Mouse (Mus musculus): ENCODE measurements at regions not wholly inside any gene's neighbourhood (a gene's known extent, or its start where the extent isn't known, plus 50 kb on each side); places are given as distances from the start of the nearest gene placed in this dataset.
"Not testable (repeated sequence)": the region's sequence is repeated elsewhere in the genome, so short reads cannot be mapped to it uniquely, and the experiment has no call there.

DNA sequence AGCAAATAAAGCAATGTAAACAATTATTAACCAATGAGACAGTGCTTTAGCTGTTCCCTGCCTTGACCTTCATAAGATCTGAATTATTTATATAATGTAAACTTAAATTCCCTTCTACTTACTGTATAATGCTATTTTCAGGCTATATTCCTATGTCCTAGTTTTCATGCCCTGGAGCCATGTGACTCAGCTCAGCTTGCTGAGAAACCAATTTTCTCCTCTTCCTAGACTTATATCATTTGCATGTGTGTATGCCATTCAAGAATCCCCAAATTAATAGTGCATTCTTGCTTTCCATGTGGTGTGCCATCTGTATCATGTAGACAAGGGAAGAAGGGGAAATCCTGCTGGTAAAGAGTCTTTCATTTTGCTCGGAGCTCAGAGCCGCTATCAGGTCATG, 166.7 kb upstream of the Trim24 start:
- DNase-seq = no peak

DNA sequence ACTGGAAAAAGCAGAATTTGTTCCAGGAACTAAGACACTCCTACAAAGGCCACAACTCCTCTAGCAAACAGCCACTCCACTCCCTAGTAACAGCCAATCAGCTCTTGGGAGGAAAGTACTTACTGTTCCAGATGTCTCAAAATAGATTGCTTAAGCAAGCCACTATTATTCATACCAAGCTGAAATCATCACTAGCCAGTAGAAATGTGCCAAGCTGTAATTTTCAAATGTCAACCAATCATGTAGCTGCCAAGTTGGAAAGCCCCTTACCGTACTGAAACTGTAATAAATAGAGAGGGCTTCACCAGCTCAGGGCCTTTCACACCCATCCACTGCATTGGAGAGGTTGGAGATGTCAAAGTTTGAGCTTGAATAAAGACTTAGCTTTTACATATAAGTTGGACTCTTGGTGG, 164.9 kb upstream of the Trim24 start:
- no peak for DNase-seq

GRCm38 (mm10) chr6:37707671-37708070, 162.9 kb upstream of the Trim24 start:
- not testable (repeated sequence) for DNase-seq

DNA sequence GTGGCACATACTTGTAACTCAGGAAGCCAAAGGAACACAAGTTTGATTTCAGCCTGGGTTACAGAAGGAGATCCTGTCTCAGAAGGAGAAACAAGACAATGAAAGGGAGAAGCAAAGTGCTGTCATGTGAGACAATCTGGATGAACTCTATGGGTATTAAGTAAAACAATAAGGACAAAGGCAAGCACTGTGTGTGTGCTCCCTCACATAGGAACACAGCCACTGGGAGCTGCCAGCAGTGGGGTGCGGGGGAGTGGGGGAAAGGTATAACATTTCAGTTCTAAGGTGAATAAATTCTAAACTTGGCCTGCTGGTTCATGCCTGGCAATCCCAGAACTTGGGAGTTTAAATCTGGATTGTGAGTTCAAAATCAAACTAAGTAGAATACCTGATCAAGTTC, 158.8 kb upstream of the Trim24 start:
- no peak for DNase-seq

DNA sequence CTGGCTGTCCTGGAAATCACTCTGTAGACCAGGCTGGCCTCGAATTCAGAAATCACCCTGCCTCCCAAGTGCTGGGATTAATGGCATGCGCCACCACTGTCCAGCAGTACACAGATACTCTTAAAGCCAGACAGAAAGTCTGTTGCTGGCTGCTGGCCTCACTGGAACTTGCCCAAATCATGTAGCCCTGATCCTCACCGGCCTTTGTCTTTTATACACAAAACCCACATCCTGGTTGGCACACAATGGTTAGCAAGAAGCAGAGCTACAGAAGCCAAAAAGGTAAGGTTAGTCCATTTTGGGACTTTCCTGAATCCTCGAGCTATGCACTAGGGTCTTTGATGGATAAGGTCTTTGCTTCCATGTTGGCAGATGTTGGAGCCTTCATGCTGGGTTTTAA, 157.2 kb upstream of the Trim24 start:
- no peak for DNase-seq

DNA sequence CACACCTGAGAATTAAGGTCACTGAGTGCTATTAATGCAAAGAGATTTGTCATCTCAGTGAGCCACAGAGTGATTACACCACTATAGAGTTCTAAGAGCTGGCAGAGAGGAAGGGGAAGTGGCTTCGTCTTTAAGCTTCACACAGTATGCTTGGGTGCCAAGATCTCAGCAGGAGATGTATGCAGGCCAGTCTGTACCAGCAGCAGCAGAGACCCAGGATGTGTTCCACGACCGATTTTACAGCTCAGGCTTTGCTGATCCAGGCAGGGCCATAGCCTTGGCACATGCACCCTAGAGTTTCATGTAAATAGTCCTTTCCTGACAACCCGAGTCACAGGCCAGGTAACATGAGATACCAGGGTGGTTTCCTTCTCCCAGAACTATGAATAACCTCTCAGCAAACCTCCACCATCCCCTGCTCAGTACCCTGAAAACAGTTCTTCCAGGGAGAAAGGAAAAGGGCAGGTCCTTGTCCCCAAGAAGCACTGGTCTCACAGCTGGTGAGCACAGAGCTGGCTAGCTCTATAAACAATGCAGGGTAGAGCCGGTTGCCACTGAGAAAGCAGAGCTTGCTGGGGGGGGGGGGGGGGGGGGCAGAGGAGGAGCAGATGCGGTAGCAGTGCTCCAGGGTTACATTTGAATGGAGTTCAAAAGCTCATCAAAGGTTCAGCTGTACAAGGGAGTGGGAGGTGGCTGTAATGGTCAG, 156.2 kb upstream of the Trim24 start:
- no peak for DNase-seq

- DNase-seq = peak; percentile 56
Observed at GRCm38 (mm10) chr6:37721736-37722135, 148.9 kb upstream of the Trim24 start.

GRCm38 (mm10) chr6:37723337-37723736, 147.3 kb upstream of the Trim24 start:
- DNase-seq = no peak

DNA sequence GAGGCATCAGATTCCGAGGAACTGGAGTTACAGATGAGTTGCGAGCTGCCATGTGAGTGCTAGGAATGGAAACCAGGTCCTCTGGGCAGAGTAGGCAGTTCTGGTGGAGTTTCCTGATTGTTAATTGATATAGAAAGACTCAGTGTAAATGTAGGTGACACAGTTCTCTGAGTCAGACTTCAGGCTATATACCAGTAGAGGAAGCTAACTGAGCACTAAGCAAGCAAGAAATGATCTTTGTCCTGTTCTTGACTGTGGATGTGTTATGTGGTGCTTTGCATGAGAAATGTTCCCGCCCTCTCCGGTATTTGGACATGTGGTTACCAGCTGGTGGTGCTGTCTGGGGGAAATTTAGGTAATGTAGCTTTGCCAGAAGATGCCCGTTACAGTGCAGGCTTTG, 146.4 kb upstream of the Trim24 start:
- DNase-seq = no peak

GRCm38 (mm10) chr6:37728621-37729020, 142.0 kb upstream of the Trim24 start:
- DNase-seq = no peak

- DNase-seq = no peak
Observed at GRCm38 (mm10) chr6:37729165-37729564, 141.4 kb upstream of the Trim24 start.

GRCm38 (mm10) chr6:37730500-37731239, 139.9 kb upstream of the Trim24 start:
- DNase-seq = no peak

DNA sequence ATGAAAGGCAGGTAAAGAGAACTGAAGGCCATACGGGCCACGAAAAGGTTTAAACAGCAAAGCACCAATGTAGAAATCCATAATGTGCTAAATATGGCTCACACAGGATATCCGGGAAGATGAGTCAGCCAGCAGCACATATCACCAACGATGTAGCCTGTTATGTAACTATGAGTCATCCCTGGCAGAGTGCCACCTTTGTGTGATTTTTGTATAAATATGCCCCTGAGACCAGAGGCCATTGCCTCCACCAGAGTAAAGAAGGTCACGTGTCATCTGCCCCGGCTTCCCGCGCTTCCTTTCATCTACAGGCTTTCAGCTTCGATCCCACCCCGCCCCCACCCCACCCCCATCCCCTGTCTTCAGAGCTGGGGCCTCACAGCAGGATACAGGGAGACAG, 138.2 kb upstream of the Trim24 start:
- peak; percentile 91 for DNase-seq

GRCm38 (mm10) chr6:37735288-37735961, 135.2 kb upstream of the Trim24 start:
- DNase-seq = no peak

DNA sequence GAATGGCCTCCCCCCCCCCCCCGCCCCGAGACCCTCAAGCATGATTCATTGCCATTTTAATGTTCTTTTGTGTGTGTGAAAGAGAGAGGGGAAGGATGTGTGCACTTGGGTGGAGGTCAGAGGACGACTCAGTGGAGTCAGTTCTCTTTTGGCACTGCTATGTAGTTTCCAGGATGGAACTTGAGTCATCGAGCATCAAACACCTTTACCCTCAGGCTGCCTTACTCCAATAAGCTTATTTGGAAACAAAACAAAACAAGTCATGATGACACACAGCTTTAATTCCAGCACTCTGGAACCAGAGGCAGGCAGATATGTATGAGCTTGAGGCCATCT, 134.7 kb upstream of the Trim24 start:
- DNase-seq = no peak

GRCm38 (mm10) chr6:37740982-37741889, 129.4 kb upstream of the Trim24 start:
- no peak for DNase-seq

DNA sequence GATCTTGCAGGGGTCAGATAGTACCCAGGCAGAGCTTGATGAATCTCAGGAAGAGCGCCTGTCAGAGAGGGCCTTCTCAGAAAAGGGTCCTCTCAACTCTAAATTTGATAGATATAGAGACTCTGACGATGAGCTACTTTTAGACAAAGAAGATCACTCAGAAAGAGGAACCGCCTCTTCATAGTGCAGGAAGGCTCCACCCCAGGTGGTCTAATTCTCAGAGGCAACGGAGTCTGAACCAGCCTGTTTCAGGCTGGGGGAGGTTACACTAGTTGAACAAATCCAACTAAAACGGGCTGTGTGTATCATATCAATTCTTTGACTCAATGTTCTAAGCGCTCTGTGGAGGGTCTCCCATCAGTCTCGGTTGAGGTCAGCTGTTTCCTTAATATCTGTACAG, 128.7 kb upstream of the Trim24 start:
- DNase-seq = not testable (repeated sequence)

- no peak for DNase-seq
Observed at GRCm38 (mm10) chr6:37744679-37745078, 125.9 kb upstream of the Trim24 start.

- no peak for DNase-seq
Observed at GRCm38 (mm10) chr6:37745393-37746100, 125.1 kb upstream of the Trim24 start.

DNA sequence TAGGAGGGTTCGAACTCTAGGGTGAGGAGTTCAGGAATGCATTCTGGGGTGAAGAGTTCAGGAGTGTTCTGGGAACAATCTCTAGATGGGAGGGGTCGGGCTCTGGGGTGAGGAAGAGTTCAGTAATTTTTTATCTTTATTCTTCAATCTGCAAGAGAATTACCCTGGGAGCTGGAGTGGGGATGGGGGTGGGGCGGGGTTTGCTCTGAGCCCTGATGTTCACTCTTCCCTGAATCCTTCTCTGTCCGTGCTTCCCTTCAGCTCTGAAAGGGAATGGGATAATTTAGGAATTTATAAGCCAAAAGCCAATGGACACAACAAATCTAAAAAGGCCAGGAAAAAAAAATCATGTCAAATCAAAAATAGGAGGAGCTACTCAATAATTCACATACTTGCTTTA, 122.8 kb upstream of the Trim24 start:
- not testable (repeated sequence) for DNase-seq

DNA sequence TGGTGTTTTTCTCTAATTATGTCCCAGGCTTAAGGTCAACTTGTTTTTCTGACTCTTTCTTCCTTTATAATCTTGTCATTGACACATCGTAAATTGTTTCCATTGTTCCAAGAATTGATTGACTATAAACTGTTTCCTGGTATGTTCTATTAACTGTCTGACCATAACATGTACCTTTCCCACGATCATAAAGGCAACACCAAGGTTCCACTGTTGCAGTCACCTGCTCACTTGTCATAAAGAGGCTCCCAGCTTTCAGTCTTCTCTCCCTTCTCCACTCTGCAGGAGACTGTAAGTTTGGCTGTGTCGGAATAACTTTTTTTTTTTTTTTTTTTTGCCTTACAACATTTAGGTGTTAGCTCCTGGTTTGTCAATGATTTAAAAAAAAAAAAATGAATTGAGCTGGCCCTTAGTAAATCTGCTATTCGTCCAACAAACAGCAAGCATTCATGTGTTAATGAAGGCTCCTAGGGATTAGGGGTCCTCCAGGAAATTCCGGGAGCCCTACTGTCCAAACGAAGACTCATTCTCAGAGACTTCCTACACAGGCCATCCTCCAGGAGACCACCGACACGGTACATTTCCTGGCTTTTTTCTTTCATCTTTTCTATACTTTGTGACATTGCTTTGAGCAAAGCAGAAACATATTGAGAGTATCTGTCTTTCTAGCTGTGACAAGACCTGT, 122.2 kb upstream of the Trim24 start:
- no peak for DNase-seq

Measured in adrenal gland, adult 8-10 months (tissue).